Mouse (Mus musculus) splenic B cell, adult 2 months (primary cell): ENCODE data around the gene Bclaf1.
A peak's percentile ranks its signal among the peaks of the same experiment; 100 is the strongest.

Experiments
- DNase-seq: peaks from one replicate; pipeline ENCODE4 v3.0.0-alpha.2; 2011; ENCODE audit warnings: low read depth, low spot score
- H3K27me3 ChIP-seq: 2 replicates; pipeline ENCODE4 v1.6.1; 2012; ENCODE audit warnings: mild to moderate bottlenecking, low read length, moderate library complexity, mixed read lengths; ENCODE audit not compliant: control insufficient read depth, poor library complexity, insufficient read depth, severe bottlenecking
- H3K36me3 ChIP-seq: 2 replicates; pipeline ENCODE4 v1.6.1; 2012; ENCODE audit warnings: mild to moderate bottlenecking, low read length, moderate library complexity, mixed read lengths; ENCODE audit not compliant: control insufficient read depth, poor library complexity, insufficient read depth, severe bottlenecking

Bclaf1 gene

GRCm38 (mm10) chr10:20361542-20362449, 49.5 kb downstream of the Bclaf1 start:
- Histone ChIP-seq H3K36me3 (no peaks in the 10 kb centered on the region), H3K27me3 (no peaks in the 10 kb centered on the region)
- DNase-seq: peak; percentile 67

DNA sequence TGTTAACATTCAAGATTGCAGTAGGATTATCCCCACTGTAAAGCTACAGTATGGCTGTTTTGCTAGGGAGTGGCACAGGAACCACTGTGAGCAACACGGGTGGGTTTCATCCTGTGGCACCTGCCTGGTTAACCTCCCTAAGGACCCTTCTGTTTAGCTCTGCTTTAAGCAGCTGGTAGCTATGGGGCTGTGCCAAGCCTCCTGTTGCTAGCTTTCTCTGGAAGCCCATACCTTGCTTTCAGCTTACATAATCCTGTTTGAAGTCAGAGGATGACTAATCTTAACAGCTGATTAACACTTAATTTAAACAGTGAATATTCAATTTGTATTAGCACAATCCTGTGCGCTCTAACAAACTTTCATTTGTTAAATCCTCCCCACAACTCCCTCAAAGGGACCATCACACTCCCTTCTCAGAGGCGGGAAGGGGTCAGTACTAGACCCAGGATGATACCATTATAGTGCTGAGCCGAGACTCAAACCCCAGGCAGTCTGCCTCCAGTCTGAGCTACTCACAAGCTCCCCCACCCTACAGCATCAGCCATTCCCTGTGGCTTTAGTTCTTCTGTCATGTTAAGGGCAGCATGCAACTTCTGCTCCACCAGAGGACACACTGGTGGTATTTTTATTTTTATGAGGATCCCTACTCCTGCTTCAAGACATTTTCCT, 50.3 kb downstream of the Bclaf1 start:
- DNase-seq: no peak
- Histone ChIP-seq H3K27me3 (no peaks in the 10 kb centered on the region), H3K36me3 (no peaks in the 10 kb centered on the region)

DNA sequence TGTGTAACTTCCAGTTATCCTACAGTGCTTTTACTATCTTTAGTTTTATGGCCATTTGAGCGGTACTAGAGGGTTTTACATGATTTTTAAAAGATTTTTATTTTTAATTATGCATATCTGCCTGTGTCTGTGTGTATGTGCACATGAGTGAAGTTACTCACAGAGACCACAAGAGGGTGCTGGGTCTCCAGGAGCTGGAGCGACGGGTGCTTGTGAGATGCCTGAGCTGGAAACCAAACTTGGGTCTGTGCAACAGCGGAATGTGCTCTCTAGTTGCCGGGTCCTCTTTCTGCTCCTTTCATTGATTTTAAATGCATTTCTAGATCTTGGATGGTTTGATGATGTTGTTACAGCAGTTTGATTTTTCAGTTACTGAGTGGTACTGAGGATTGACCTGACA, 59.8 kb downstream of the Bclaf1 start:
- no peak for DNase-seq
- Histone ChIP-seq H3K27me3 (no peaks in the 10 kb centered on the region), H3K36me3 (no peaks in the 10 kb centered on the region)

DNA sequence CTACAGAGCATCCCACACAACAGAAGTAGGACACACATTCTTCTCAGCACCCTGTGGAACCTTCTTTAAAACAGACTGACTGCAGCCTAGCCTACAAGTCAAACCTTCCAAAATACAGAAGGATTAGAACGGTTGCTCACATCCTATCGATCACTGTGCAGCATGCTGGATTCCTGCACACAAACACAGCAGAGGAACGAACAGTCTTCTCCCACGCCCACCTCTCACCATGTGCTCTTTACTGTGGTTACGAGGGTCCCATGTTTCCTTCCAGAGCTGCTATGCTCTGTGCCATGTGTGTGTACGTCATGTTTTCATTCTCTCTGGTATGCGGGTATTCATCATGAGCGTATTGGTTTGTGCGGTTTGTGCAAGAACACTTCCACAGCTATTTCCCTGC, 65.4 kb downstream of the Bclaf1 start:
- no peak for DNase-seq
- H3K27me3 ChIP-seq: no peaks in the 10 kb centered on the region
- no peaks in the 10 kb centered on the region for H3K36me3 ChIP-seq

GRCm38 (mm10) chr10:20379071-20379735, 66.9 kb downstream of the Bclaf1 start:
- no peak for DNase-seq
- Histone ChIP-seq H3K27me3 (no peaks in the 10 kb centered on the region), H3K36me3 (no peaks in the 10 kb centered on the region)

DNA sequence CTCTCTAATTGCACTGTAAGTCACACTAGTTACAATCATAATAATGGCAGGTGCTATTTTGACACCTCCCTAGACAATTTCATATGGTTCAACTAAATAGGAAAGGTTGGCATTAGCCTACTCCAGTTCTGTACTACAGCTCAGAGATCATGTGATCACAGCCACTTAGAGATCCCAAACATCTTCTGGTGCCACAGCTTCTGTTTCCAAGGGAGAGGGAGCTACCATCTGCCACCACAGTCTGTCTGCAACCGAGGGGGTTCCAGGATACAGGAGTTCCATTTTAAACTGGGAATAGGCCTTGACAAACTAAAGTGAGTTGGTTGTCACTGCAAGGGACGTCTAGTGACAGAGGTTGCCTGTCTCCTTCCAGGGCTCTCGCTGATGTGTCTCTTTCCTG, 68.5 kb downstream of the Bclaf1 start:
- H3K27me3 ChIP-seq: no peaks in the 10 kb centered on the region
- H3K36me3 ChIP-seq: no peaks in the 10 kb centered on the region
- no peak for DNase-seq

- Histone ChIP-seq H3K36me3 (no peaks in the 10 kb centered on the region), H3K27me3 (no peaks in the 10 kb centered on the region)
- no peak for DNase-seq
Observed at GRCm38 (mm10) chr10:20381352-20381751, 69.1 kb downstream of the Bclaf1 start.

- DNase-seq: no peak
- no peaks in the 10 kb centered on the region for H3K36me3 ChIP-seq
- H3K27me3 ChIP-seq: no peaks in the 10 kb centered on the region
Observed at GRCm38 (mm10) chr10:20382807-20383419, 70.6 kb downstream of the Bclaf1 start.

GRCm38 (mm10) chr10:20390568-20390967, 78.3 kb downstream of the Bclaf1 start:
- no peaks in the 10 kb centered on the region for H3K27me3 ChIP-seq
- H3K36me3 ChIP-seq: no peaks in the 10 kb centered on the region
- no peak for DNase-seq
